Mouse (Mus musculus) midbrain, embryonic 16.5 days (tissue): ENCODE data around the gene Setd3. TPM values are rescaled to one million over a fixed set of nuclear protein-coding genes. Genes with fewer than 3 reads are reported as not detected.

Experiments
- ATAC-seq: fragments of 200-750 bp; cut with Nextera tagmentation; 2 replicates; pipeline ENCODE4 v1.8.0; 2017; ENCODE audit warnings: moderate TSS enrichment
- H3K27ac ChIP-seq: fragments of 300-500 bp; sonication (generic); 2 replicates; pipeline ENCODE4 v1.5.1; 2014; ENCODE audit warnings: mild to moderate bottlenecking, low read length, mixed read lengths
- H3K27me3 ChIP-seq: fragments of 300-500 bp; sonication (generic); 2 replicates; pipeline ENCODE4 v1.6.1; 2014; ENCODE audit warnings: low read depth, low read length, mixed read lengths; ENCODE audit not compliant: control insufficient read depth, insufficient read depth
- H3K36me3 ChIP-seq: fragments of 300-500 bp; sonication (generic); 2 replicates; pipeline ENCODE4 v1.6.1; 2014; ENCODE audit warnings: mild to moderate bottlenecking, low read length, moderate library complexity, mixed read lengths; ENCODE audit not compliant: control insufficient read depth, insufficient read depth
- H3K4me1 ChIP-seq: fragments of 300-500 bp; sonication (generic); 2 replicates; pipeline ENCODE4 v1.6.1; 2014; ENCODE audit warnings: mild to moderate bottlenecking, low read length, mixed read lengths; ENCODE audit not compliant: control insufficient read depth, insufficient read depth
- H3K4me2 ChIP-seq: fragments of 300-500 bp; sonication (generic); 2 replicates; pipeline ENCODE4 v1.6.1; 2014; ENCODE audit warnings: mild to moderate bottlenecking, low read length, mixed read lengths
- H3K4me3 ChIP-seq: fragments of 300-500 bp; sonication (generic); 2 replicates; pipeline ENCODE4 v1.5.1; 2014; ENCODE audit warnings: low read depth, mild to moderate bottlenecking, low read length, moderate library complexity, mixed read lengths
- H3K9ac ChIP-seq: fragments of 300-500 bp; sonication (generic); 2 replicates; pipeline ENCODE4 v1.6.1; 2014; ENCODE audit warnings: low read depth, low read length, mixed read lengths
- H3K9me3 ChIP-seq: fragments of 300-500 bp; sonication (generic); replicated peaks from 2 replicates; pipeline ENCODE4 v1.6.1; 2014; ENCODE audit warnings: mild to moderate bottlenecking, low read length, mixed read lengths; ENCODE audit not compliant: control insufficient read depth, poor library complexity, severe bottlenecking
- whole genome bisulfite sequencing: fragments of 180-500 bp; shearing (Covaris S2); extraction: QIAGEN DNeasy Blood & Tissue Kit; methylation state at CpG from one replicate; pipeline ENCODE4 v1.1.7; 2014; 5-methylcytosine and 5-hydroxymethylcytosine counted together
- polyA plus RNA-seq: library from polyadenylated mRNA; unstranded; fragments of >200 nt; fragmentation: Nextera tagmentation; extraction: Ambion mirVana; gene quantifications from 2 replicates; pipeline ENCODE4 v1.2.1, GENCODE M21; 2015

The Setd3 gene
- polyA plus RNA-seq, 1 experiment from 2014 or later = 97.2 TPM

- 65% methylated on average over 9 of the region's 9 CpGs for WGBS
- Histone ChIP-seq H3K27me3 (no peaks in the 10 kb centered on the region), H3K9me3 (no peaks in the 10 kb centered on the region), H3K36me3 (no peaks in the 10 kb centered on the region), H3K4me2 (no peak overlapping the region), H3K27ac (no peak overlapping the region), H3K4me1 (no peaks in the 10 kb centered on the region), H3K4me3 (no peak overlapping the region), H3K9ac (no peak overlapping the region)
- no peak for ATAC-seq
Observed at GRCm38 (mm10) chr12:108064396-108064998, 114.6 kb downstream of the Setd3 start.

GRCm38 (mm10) chr12:108063986-108064385 is 115.1 kb downstream of the Setd3 start:
- no peaks in the 10 kb centered on the region for H3K9me3 ChIP-seq
- no peaks in the 10 kb centered on the region for H3K4me1 ChIP-seq
- 19% methylated on average over 6 of the region's 6 CpGs for WGBS
- H3K27ac ChIP-seq = no peak overlapping the region
- no peak for ATAC-seq
- no peak overlapping the region for H3K4me2 ChIP-seq
- no peaks in the 10 kb centered on the region for H3K36me3 ChIP-seq
- no peak overlapping the region for H3K9ac ChIP-seq
- no peaks in the 10 kb centered on the region for H3K27me3 ChIP-seq
- no peak overlapping the region for H3K4me3 ChIP-seq

- Histone ChIP-seq H3K27ac (no peak overlapping the region), H3K4me2 (no peak overlapping the region), H3K9me3 (no peaks in the 10 kb centered on the region), H3K4me1 (no peaks in the 10 kb centered on the region), H3K9ac (no peak overlapping the region), H3K4me3 (no peak overlapping the region), H3K36me3 (no peaks in the 10 kb centered on the region), H3K27me3 (no peaks in the 10 kb centered on the region)
- ATAC-seq = no peak
- WGBS = 78% methylated on average over 5 of the region's 5 CpGs
Observed at GRCm38 (mm10) chr12:108062137-108062536, 117.0 kb downstream of the Setd3 start.

GRCm38 (mm10) chr12:108061661-108062060 is 117.5 kb downstream of the Setd3 start:
- H3K27me3 ChIP-seq = no peaks in the 10 kb centered on the region
- H3K9ac ChIP-seq = no peak overlapping the region
- 88% methylated on average over 7 of the region's 7 CpGs for WGBS
- no peak for ATAC-seq
- H3K4me2 ChIP-seq = no peak overlapping the region
- no peaks in the 10 kb centered on the region for H3K4me1 ChIP-seq
- H3K9me3 ChIP-seq = no peaks in the 10 kb centered on the region
- H3K4me3 ChIP-seq = no peak overlapping the region
- no peaks in the 10 kb centered on the region for H3K36me3 ChIP-seq
- H3K27ac ChIP-seq = no peak overlapping the region

Other genes with a start within 250 kb of the Setd3 start
- gene Bcl11b, start 175.7 kb downstream of the Setd3 start, polyA plus RNA-seq = 22.6 and 23.9 TPM in 2 replicates
- gene Ccnk, start 265 bp upstream of the Setd3 start, polyA plus RNA-seq = 2.2 and 2.4 TPM in 2 replicates
- gene Ccdc85c, start 96.1 kb upstream of the Setd3 start, polyA plus RNA-seq = 13.2 and 13.5 TPM in 2 replicates
- gene Hhipl1, start 127.0 kb upstream of the Setd3 start, polyA plus RNA-seq = 2.7 and 2.9 TPM in 2 replicates
- gene Cyp46a1, start 155.1 kb upstream of the Setd3 start, polyA plus RNA-seq = 28.1 and 36.2 TPM in 2 replicates
- 47.6 and 57.4 TPM in 2 replicates for gene Eml1, start 191.6 kb upstream of the Setd3 start, polyA plus RNA-seq